In the genomic region with DNA sequence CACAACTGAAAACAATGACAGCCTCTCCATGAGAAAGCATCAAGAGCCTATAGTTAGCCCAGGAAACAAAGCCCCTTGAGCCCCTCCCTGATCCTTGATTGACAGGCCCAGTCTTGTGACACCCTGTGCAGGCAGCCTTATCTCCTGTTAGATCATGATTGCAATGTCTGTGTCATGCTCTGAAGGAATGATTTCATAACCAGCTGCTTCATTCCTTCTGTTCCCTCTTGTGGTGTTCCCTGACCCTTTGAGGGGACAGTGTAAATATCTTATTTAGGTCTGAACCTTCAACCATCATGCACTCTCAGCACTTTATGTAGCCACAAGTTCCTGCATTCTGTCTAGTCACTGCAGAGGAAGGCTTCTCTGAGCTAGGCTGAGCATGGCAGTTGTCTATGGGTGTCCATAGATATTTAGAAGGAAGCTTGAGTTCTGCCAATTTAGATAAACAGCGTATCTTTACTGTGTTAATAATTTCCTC, we compare ENCODE assay signal across 22 mouse cellular contexts. TPM values are rescaled to one million over a fixed set of nuclear protein-coding genes. Genes with fewer than 3 reads are reported as not detected.
A peak's percentile ranks its signal among the peaks of the same experiment; 100 is the strongest.
DNase-seq lines count a peak whose midpoint lies in the region; ATAC-seq and TF ChIP-seq lines count a peak whose summit lies in the region.
"Had no signal": no experiment of that assay in that cellular context is flagged by ENCODE, and none has a peak within 500 bp of the region (broad histone marks: within the 10 kb centered on the region; RNA-seq: fewer than 3 reads in every experiment).

No protein-coding gene starts in this region.

- no peak for TF ChIP-seq RAD21 in CH12.LX (IDR thresholded peaks at IDR 0.05; ENCODE audit: low read depth, low read length)

- H3K79me2 ChIP-seq in CH12.LX (replicated peaks; ENCODE audit: control insufficient read depth, extremely low read depth, insufficient read depth, poor library complexity, severe bottlenecking), result no peaks in the 10 kb centered on the region

- no peak overlapping the region for H3K27ac ChIP-seq in CH12.LX (ENCODE audit: insufficient read depth, low read depth)
- H3K27ac ChIP-seq in bone marrow macrophage, adult 2 months (ENCODE audit: insufficient read depth, low read depth, low read length), result peak overlapping the region; percentile 91
- no peak overlapping the region for H3K27ac ChIP-seq in liver, embryonic 16.5 days (ENCODE audit: low read length)
- H3K27ac ChIP-seq: embryonic facial prominence, embryonic 15.5 days; hindbrain, embryonic 13.5 days; limb, embryonic 15.5 days had no signal

- DNase-seq in 3T3-L1 (ENCODE audit: low read depth, low spot score), result peak; percentile 39
- DNase-seq in CH12.LX (ENCODE audit: extremely low read depth), result peak; percentile 21
- no peak for DNase-seq in c-Kit-positive CD71-positive TER-119-positive erythroid progenitor cells, embryonic 14.5 days (ENCODE audit: low spot score)
- no peak for DNase-seq in urinary bladder, postnatal 36 days (ENCODE audit: low spot score in 2 of 2)
- DNase-seq: adrenal gland, postnatal 36 days; cerebellum, adult 11 months; cerebellum, postnatal 36 days; gastrocnemius, postnatal 10 days; kidney, adult 2 months; kidney, postnatal 4 days; lung, postnatal 36 days had no signal

- H3K36me3 ChIP-seq in CH12.LX (replicated peaks in 1 of 2; ENCODE audit: control insufficient read depth in 1 of 2, insufficient read depth in 1 of 2, low read length in 1 of 2), result no peaks in the 10 kb centered on the region
- H3K36me3 ChIP-seq in liver, embryonic 16.5 days (ENCODE audit: control insufficient read depth, insufficient read depth), result no peaks in the 10 kb centered on the region
- H3K36me3 ChIP-seq: embryonic facial prominence, embryonic 15.5 days; hindbrain, embryonic 13.5 days; limb, embryonic 15.5 days had no signal

- dilution Hi-C loops in CH12.LX (cut with MboI; ENCODE audit: extremely low pct_ligation_motif_present, extremely low pct_unique_long_range_greater_than_20kb, low sequenced_read_pairs), result no loop called here

- in situ Hi-C loops in CH12.LX (cut with MboI; ENCODE audit: low pct_ligation_motif_present, low pct_unique_long_range_greater_than_20kb, low sequenced_read_pairs), result no loop called here

- ATAC-seq in liver, embryonic 16.5 days (ENCODE audit: low read depth), result peak; percentile 43; the same call in 1 of the 2 replicates
- ATAC-seq in erythroid progenitor cell, adult 5-6 weeks (replicated peaks; ENCODE audit: low FRiP score, poor library complexity, severe bottlenecking), result no peak
- ATAC-seq: activated CD4-positive, CD25-positive, alpha-beta regulatory T cell, adult 4 months; forebrain, embryonic 16.5 days had no signal

- H3K4me2 ChIP-seq in CH12.LX (ENCODE audit: insufficient read depth, low read depth, poor library complexity, severe bottlenecking), result no peak overlapping the region
- no peak overlapping the region for H3K4me2 ChIP-seq in liver, embryonic 16.5 days (ENCODE audit: low read depth, low read length)
- H3K4me2 ChIP-seq: embryonic facial prominence, embryonic 15.5 days; hindbrain, embryonic 13.5 days; limb, embryonic 15.5 days had no signal

- no peak for TF ChIP-seq EP300 in CH12.LX (IDR thresholded peaks at IDR 0.05; ENCODE audit: low read length)

- TF ChIP-seq CTCF in CH12.LX (conservative IDR thresholded peaks at IDR 0.05 in 1 of 2, IDR thresholded peaks at IDR 0.05 in 1 of 2; ENCODE audit: low read depth in 2 of 2, low read length in 2 of 2), result no peak
- no peak for TF ChIP-seq CTCF in bone marrow macrophage, adult 2 months (IDR thresholded peaks at IDR 0.05; ENCODE audit: low read depth, low read length)

- WGBS in liver, embryonic 16.5 days (ENCODE audit: insufficient replicate concordance), result 45% methylated on average over 1 of the region's 1 CpGs

- TF ChIP-seq POLR2A in CH12.LX (IDR thresholded peaks at IDR 0.05; ENCODE audit: low read depth, low read length), result no peak
- no peak for TF ChIP-seq POLR2A in bone marrow macrophage, adult 2 months (IDR thresholded peaks at IDR 0.05; ENCODE audit: borderline replicate concordance, low read depth, low read length)

- H3K4me3 ChIP-seq in CH12.LX (replicated peaks in 1 of 3; ENCODE audit: low read depth in 2 of 3, low read length in 2 of 3, poor library complexity in 1 of 3), result no peak overlapping the region
- no peak overlapping the region for H3K4me3 ChIP-seq in bone marrow macrophage, adult 2 months (ENCODE audit: insufficient read depth, low read length)
- H3K4me3 ChIP-seq in liver, embryonic 16.5 days (ENCODE audit: low read depth, low read length), result no peak overlapping the region
- H3K4me3 ChIP-seq: embryonic facial prominence, embryonic 15.5 days; hindbrain, embryonic 13.5 days; limb, embryonic 15.5 days had no signal

- H3K9me3 ChIP-seq in CH12.LX (replicated peaks; ENCODE audit: low read length), result no peaks in the 10 kb centered on the region
- H3K9me3 ChIP-seq in liver, embryonic 16.5 days (replicated peaks; ENCODE audit: control insufficient read depth, low read length), result no peaks in the 10 kb centered on the region
- H3K9me3 ChIP-seq: embryonic facial prominence, embryonic 15.5 days; hindbrain, embryonic 13.5 days; limb, embryonic 15.5 days had no signal

- no peak overlapping the region for H3K9ac ChIP-seq in CH12.LX (ENCODE audit: insufficient read depth, low read depth)
- no peak overlapping the region for H3K9ac ChIP-seq in liver, embryonic 16.5 days (ENCODE audit: low read depth, low read length)
- H3K9ac ChIP-seq: embryonic facial prominence, embryonic 15.5 days; hindbrain, embryonic 13.5 days; limb, embryonic 15.5 days had no signal

- H3K27me3 ChIP-seq in CH12.LX (replicated peaks), result no peaks in the 10 kb centered on the region
- no peaks in the 10 kb centered on the region for H3K27me3 ChIP-seq in liver, embryonic 16.5 days (ENCODE audit: control insufficient read depth, insufficient read depth, low read depth, low read length)
- H3K27me3 ChIP-seq: embryonic facial prominence, embryonic 15.5 days; hindbrain, embryonic 13.5 days; limb, embryonic 15.5 days had no signal

- H3K4me1 ChIP-seq in CH12.LX (ENCODE audit: control insufficient read depth in 1 of 2, insufficient read depth in 2 of 2), result peaks cover 0 to 16% of the 10 kb centered on the region in 2 experiments; a peak in 2 of 4 replicates
- H3K4me1 ChIP-seq in bone marrow macrophage, adult 2 months (ENCODE audit: control insufficient read depth, insufficient read depth, low read length), result peaks cover 18% of the 10 kb centered on the region
- no peaks in the 10 kb centered on the region for H3K4me1 ChIP-seq in liver, embryonic 16.5 days (ENCODE audit: control insufficient read depth, low read depth, low read length)
- H3K4me1 ChIP-seq: embryonic facial prominence, embryonic 15.5 days; hindbrain, embryonic 13.5 days; limb, embryonic 15.5 days had no signal

TF ChIP-seq in CH12.LX, 34 proteins besides CTCF, POLR2A, EP300 and RAD21:
- TF ChIP-seq KAT2A (IDR thresholded peaks at IDR 0.05; ENCODE audit: insufficient replicate concordance, low read length) (no peak), ZKSCAN1 (IDR thresholded peaks at IDR 0.05; ENCODE audit: borderline replicate concordance, low read depth, low read length) (no peak), BHLHE40 (IDR thresholded peaks at IDR 0.05; ENCODE audit: low read depth, low read length) (no peak), USF1 (IDR thresholded peaks at IDR 0.05; ENCODE audit: low read depth, low read length) (no peak), MAZ (IDR thresholded peaks at IDR 0.05; ENCODE audit: low read depth, low read length) (no peak), CHD2 (IDR thresholded peaks at IDR 0.05; ENCODE audit: low read length) (no peak), USF2 (conservative IDR thresholded peaks at IDR 0.05; ENCODE audit: low read depth, low read length) (no peak), TCF12 (IDR thresholded peaks at IDR 0.05; ENCODE audit: low read depth, low read length) (no peak), MXI1 (IDR thresholded peaks at IDR 0.05; ENCODE audit: low read depth, low read length) (no peak), NELFE (IDR thresholded peaks at IDR 0.05; ENCODE audit: low read depth, low read length) (no peak), MEF2A (IDR thresholded peaks at IDR 0.05; ENCODE audit: borderline replicate concordance, low read depth, low read length) (no peak), ZNF384 (IDR thresholded peaks at IDR 0.05; ENCODE audit: low read depth, low read length) (no peak), MAFK (IDR thresholded peaks at IDR 0.05; ENCODE audit: insufficient replicate concordance, low read length) (no peak), ZMIZ1 (IDR thresholded peaks at IDR 0.05; ENCODE audit: low read depth, low read length) (no peak), E2F4 (IDR thresholded peaks at IDR 0.05; ENCODE audit: insufficient replicate concordance, low read depth, low read length) (no peak), GABPA (IDR thresholded peaks at IDR 0.05; ENCODE audit: insufficient replicate concordance, low read depth, low read length) (no peak), UBTF (IDR thresholded peaks at IDR 0.05; ENCODE audit: low read depth, low read length) (no peak), SMC3 (IDR thresholded peaks at IDR 0.05; ENCODE audit: low read depth, low read length) (no peak), SIN3A (IDR thresholded peaks at IDR 0.05; ENCODE audit: low read length) (no peak), JUN (IDR thresholded peaks at IDR 0.05; ENCODE audit: insufficient read depth, low read depth, low read length) (no peak)

RNA-seq across cellular contexts. Expression of gene Clca4b, which starts 0.7 kb away (rescaled TPM):
- not detected in 2 replicates for total RNA-seq in CH12.LX (2012; rRNA removed)
- total RNA-seq in CH12.LX (2014; rRNA removed), result not detected in 2 replicates
- not detected in 2 replicates for polyA plus RNA-seq in CH12.LX (2012; ENCODE audit: insufficient read length, low read depth)
- polyA plus RNA-seq in bone marrow macrophage, adult 2 months (2012; ENCODE audit: insufficient read depth, insufficient read length, missing spikeins), result not detected in 2 replicates
- polyA plus RNA-seq in liver, embryonic 16.5 days (2015; fragmentation: Nextera tagmentation; extraction: Ambion mirVana), result 0.25 TPM in 1 of 2 replicates, not detected in the other
- total RNA-seq in erythroid progenitor cell, adult 5-6 weeks (2015; ENCODE audit: low replicate concordance), result not detected in 2 replicates
- total RNA-seq in erythroid progenitor cell, adult 5-6 weeks (2017; ENCODE audit: low replicate concordance), result not detected in 2 replicates
- total RNA-seq: adrenal gland, postnatal 36 days; gastrocnemius, postnatal 10 days; monocyte, adult 5-6 weeks; neutrophil, adult 5-6 weeks had no signal
- polyA plus RNA-seq: activated CD4-positive, CD25-positive, alpha-beta regulatory T cell, adult 4 months; embryonic facial prominence, embryonic 15.5 days; forebrain, embryonic 16.5 days; heart, embryonic 14.5 days; hindbrain, embryonic 13.5 days; limb, embryonic 15.5 days had no signal

RNA-seq across cellular contexts. Expression of gene Clca4a, which starts 41.8 kb away (rescaled TPM):
- total RNA-seq in CH12.LX (2012; rRNA removed) (0.21 and 0.30 TPM in 2 replicates), CH12.LX (2014; rRNA removed) (0.47 and 0.51 TPM in 2 replicates)
- 0.29 and 0.47 TPM in 2 replicates for polyA plus RNA-seq in CH12.LX (2012; ENCODE audit: insufficient read length, low read depth)
- polyA plus RNA-seq in bone marrow macrophage, adult 2 months (2012; ENCODE audit: insufficient read depth, insufficient read length, missing spikeins), result not detected in 2 replicates
- not detected in 2 replicates for polyA plus RNA-seq in liver, embryonic 16.5 days (2015; fragmentation: Nextera tagmentation; extraction: Ambion mirVana)
- not detected in 2 replicates for total RNA-seq in erythroid progenitor cell, adult 5-6 weeks (2015; ENCODE audit: low replicate concordance)
- not detected in 2 replicates for total RNA-seq in erythroid progenitor cell, adult 5-6 weeks (2017; ENCODE audit: low replicate concordance)
- total RNA-seq: adrenal gland, postnatal 36 days; gastrocnemius, postnatal 10 days; monocyte, adult 5-6 weeks had no signal
- polyA plus RNA-seq: activated CD4-positive, CD25-positive, alpha-beta regulatory T cell, adult 4 months; embryonic facial prominence, embryonic 15.5 days; forebrain, embryonic 16.5 days; heart, embryonic 14.5 days; hindbrain, embryonic 13.5 days; kidney, adult 2 months had no signal

Comparison
In these comparisons a context has a peak if more than half of its experiments do, and no peak if none do; other contexts are left out.
1. DNase-seq: peak in 3T3-L1 (single experiment) and CH12.LX (single experiment); none in c-Kit-positive CD71-positive TER-119-positive erythroid progenitor cells, embryonic 14.5 days (single experiment) and urinary bladder, postnatal 36 days (0 of 2).